Mouse (Mus musculus): Measurements from ENCODE around the gene Usp37.
"Not testable (repeated sequence)": the region's sequence is repeated elsewhere in the genome, so short reads cannot be mapped to it uniquely, and the experiment has no call there.

The Usp37 gene

DNA sequence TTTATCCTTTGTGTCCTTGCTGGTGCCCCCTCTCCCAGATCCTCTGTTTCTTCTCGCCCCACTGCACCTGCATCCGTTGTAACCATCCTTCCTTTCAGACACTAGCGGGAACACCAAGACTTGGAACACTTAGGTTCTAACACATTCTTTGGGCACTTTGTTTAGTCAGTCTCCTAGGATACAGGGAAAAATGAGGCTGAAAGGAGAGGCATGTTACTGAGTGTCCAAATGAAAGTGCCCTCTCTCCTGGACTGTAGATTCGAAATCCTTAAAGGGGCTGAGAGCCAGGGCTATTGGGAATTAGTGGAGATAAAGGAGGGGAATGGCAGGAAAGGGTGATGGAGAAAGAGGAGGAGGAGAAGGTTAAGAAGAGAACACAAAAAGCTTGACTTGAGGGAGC lies at the start of gene Usp37:
Gene Usp37 (minus strand): TSS at position 101 of the 400 bp plus-strand sequence.
- DNase-seq (ENCODE audit: low spot score in 2 of 2) = no peak

DNA sequence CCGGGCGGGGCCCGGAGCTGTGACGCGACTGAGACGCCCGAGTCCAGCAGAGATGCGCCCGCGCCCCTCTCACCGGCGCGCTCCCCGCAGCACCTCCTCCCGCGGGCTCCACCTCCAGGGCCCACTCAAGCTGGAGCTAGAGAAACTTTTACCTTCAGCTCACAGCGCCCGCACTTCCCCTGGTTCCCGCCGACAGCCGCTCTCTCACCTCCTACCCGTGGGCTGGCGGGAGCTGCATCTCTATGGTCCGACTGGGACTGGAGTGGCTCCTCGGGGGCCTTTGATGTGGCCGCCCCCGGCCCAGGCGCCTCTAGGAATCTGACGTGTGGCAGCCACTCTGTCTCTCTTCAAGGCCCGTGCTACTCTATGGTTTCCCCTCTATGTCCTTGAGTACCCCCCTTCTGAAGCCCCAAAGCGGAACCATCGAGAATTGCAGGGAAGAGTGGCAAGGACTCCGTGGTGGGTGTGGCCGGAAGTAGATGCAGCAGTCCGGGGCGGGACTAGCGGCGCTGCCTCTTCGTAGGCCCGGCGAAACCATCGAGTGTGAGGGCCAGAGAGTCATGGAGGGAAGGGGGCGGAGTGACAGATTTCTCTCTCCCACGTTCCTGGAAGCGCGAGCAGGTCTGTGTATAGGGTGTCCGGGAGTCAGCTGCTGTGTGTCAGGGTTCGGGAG lies 43.8 kb upstream of the Usp37 start, which contains the start of the genes Zfp142 and Bcs1l:
Gene Zfp142 (minus strand): TSS at position 474 of the 673 bp plus-strand sequence.
Gene Bcs1l (plus strand): TSS at position 517 of the 673 bp plus-strand sequence.
- peak; percentile 98 for DNase-seq (ENCODE audit: low spot score in 2 of 2)

DNA sequence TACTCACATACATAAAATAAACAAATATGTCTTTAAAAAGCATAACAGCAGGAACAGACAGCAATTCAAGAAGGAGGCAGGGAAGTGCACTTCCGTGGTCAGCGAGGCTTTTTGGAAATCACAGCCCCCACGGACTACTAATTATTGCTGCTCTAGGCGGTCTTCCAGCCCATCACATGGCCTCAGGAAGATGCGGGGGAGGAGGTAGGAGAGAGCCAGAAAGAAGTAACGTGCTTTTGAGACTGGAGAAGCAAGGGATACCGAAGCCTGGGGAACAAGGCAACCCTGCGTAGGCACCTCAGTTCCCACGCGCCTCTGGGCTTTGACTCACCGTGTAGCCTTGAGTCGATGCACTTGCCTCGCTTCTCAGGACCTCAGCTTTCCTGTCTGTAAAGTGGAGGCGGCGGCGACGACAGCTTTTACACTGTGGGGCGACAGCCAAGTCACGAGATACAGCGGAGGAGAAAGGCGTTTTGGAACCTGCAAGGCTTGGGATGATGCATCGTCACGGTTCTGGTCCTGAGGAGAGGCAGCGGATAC lies 43.2 kb upstream of the Usp37 start:
- DNase-seq (ENCODE audit: low spot score in 2 of 2) = no peak

DNA sequence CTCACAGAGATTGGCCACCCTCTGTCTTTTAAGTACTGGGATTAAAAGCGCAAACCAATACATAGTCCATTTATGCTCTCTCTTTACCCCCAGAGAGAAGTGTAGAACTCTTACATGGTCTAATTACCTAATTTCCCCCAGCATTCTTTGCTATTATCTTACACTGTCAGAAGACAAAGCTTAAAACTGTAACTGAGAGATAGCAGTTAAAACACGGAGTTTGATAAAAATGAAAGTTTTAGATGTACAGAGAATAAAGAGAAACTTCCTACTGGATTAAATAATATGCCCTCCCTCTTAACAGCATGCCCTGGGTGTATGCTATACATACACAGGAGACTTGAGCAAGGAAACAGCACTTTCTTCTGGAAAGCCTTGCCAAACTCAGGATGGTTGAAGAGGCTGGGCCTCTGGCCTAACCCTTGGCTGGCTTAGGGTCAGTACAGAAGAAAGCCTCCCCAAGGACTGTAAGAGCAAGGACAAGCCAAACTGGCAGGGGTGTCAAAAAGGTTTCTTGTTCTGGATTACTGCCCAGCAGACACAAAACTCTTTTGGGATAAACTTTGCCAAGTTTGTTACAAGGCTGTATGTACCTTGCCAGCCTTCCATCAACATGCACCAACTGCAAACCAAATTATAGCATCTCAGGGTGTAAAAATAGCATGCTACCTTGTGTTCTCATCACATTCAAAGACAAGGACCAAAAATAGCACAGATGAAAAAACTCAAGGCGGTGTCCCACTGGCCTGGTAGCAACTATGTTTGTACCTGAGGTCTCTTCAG lies 40.7 kb upstream of the Usp37 start:
- DNase-seq (ENCODE audit: low spot score in 2 of 2) = no peak

DNA sequence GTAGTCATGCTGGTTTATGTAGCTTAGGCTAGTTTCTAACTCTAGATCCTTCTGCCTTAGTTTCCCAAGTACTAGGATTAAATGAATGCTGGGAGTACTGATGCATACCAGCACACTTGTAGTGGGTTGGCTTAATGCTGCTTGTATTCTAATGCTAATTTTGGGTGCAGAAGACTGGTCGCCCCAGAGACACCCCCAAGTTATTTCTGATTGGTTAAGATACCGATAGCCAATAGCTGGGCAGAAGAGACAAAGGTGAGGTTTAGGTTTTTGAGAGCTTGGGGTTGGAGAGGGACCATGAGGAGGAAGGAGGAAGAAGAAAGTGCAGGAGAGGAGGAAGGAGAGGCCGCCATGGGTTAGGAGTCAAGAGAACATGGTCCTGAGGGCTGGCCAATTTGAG lies 38.5 kb upstream of the Usp37 start:
- no peak for DNase-seq (ENCODE audit: low spot score in 2 of 2)

DNA sequence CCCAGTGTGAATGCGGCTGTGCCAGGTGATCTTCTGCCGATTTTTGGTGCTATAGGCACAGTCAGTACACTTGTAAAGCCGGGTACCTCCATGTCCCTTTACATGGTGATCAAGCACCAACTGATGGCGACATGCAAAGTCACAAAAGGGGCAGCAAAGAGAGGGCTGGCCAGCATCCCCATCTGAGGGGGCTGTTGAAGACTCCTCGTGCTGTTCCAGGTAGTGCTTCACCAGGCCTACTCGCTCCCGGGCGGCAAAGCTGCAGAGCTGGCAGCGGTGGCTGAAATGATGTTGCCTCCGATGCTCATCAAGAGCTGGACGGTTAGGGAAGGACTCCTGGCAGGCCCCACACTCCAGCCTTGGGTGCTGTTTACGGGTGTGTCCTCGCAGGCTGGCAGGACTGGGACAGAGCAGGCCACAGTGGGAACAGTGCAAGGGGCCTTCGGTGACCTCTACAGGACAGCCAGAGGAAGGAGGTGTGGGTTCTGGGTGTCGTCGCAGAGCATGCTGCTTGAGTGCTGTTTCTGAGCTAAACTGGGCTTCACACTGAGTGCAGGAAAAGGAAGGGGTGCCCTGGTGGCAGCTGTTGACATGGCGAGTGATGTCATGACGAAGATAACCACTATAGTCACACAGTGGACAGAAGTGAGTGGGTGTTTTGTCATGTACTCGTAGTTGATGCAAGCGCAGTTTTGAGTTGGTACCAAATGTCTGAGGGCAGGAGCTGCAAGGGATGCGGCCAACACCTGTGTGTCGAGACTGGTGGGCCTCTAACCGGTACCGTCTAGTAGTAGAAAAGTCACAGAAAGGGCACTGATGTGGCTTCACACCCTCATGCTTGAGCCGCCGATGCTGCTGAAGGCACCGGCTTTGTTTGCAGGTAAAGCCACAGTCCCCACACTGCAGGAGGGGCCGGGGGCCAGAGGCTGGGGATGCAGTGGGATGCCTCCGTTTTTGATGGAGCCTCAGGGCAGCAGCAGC lies 25.9 kb upstream of the Usp37 start:
- no peak for DNase-seq (ENCODE audit: low spot score in 2 of 2)

DNA sequence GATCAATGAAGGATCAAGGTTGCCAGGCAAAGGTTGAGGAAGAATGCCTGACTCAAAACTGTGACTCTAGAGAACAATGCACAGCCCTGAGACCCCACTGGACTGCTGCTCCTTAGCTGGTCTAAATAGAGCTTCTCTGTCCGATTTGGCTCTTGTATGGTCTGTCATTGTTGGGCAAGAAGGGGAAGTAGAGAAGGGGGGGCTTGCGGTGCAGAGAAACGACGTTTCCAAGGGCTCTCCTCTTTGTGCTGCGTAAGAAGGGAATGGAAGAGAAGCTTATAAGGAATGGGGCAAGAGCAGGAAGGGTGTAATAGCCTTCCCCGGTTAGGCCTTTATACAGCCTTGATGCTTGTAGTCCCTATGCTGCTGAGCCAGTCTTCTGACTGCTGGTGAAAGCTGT lies 21.8 kb upstream of the Usp37 start:
- DNase-seq (ENCODE audit: low spot score in 2 of 2) = no peak

DNA sequence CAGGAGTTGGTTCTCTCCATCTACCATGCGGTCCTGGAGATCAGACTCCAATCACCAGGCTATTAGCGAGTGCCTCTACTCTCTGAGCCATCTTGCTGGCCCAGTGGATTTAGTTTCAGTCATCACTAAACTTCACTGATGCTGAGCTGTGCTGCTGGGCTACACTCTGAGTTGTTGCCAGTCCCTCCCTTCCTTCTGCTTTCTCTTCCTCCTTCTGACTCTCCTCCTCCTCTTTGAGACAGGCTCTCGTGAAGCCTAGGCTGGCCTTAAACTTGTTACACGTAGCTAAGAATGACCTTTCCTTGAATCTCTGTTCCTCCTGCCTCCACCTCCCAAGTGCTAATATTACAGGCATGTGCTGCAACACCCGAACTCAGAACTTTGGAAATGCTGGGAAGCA lies 15.0 kb upstream of the Usp37 start:
- DNase-seq (ENCODE audit: low spot score in 2 of 2) = no peak

DNA sequence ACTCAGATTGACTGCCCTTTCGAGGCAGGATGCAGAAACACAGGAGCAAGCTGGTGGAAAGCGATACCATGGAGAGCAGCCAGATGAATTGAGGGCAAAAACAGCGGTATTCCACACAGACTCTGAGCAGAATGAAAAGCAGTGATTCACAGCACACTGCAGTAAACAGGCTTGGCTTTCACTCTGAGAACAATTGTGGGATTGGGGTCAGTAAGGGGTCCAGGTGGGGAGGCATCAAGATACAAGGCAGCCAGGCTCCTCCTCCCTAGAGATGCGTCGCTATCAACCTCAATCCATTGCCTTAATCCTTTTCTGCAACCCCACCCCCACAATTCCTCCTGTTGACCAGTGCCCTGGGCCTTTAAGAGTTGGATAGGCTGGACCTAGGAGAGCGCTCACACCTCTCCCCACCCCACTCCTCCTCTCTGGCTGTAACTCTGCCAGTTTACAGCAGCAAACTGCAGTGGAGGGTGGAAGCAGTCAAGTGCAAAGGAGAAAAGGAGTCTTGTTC lies 1.6 kb downstream of the Usp37 start, which contains the start of gene Plcd4:
Gene Plcd4 (plus strand): TSS at position 438 of the 511 bp plus-strand sequence.
- no peak for DNase-seq (ENCODE audit: low spot score in 2 of 2)

DNA sequence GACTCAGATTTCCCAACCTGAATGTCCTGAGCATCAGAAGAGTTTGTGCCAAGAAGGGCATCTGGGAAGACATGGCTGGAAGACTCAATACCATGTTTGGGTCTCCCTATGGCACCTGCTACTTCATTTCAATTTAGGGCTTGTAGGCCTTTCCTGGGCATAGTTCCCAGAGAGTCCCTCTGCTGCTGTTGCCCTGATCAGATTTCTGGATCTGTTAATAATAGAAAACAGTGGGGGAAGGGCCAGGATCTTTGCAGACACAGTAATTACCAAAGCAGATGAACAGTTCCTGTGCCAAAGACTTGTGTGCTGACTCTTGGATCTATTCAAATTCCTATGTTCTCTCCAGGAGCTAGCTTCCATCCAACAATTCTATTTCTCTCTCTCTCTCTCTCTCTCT lies 5.4 kb downstream of the Usp37 start:
- DNase-seq (ENCODE audit: low spot score in 2 of 2) = no peak

DNA sequence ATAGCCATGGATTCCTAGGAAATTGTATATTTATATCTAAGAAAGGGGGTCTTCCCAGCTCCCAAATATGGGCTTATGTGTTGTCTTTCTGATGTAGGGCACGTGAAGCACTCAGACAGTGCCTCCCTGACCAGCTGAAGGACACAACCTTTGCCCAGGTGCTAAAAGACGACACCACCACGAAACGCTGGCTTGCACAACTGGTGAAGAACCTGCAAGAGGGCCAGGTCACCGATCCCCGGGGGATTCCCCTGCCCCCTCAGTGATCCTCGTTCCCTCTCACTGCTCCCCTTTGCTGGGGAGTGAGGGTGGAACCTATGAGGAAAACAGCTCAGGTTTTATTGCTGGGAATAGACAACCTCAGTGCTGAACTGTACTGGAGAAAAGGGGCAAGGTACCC lies 15.5 kb downstream of the Usp37 start:
- DNase-seq (ENCODE audit: low spot score in 2 of 2) = no peak

DNA sequence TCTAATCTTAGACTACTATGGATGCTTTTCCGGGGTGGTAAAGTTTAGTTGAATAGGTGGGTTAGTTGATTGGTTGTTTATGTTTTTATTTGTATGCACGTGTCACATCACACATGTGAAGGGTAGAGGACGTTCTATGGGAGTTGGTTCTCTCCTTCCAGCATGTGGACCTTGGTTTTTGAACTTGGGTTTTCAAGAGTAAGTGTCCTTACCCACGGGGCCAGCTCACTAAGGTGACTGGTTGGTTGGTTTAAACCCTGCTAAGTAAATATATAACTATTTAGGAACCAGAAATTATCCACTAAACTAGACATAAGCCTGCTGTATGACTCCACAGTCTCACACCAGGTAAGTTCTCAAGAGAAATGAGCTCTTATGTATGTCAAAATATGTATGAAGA lies 19.3 kb downstream of the Usp37 start:
- DNase-seq (ENCODE audit: low spot score in 2 of 2) = no peak

DNA sequence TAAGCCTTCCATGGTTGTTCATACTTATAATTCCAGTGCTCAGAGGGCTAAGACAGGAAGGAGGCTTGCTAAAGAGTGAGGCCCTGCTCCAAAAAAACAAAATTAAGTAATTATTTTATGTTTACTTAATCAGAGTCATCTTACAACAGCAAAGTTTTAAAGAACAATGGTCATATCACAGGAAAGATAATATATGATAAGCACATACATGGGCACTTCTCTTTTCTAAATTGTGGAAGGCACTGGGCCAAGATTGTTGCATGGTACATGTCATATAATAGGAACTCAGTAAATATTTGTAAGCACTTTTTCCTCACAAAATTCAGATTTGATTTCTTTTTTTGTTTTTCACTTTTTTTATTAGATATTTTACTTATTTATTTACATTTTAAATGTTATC lies 24.2 kb downstream of the Usp37 start:
- DNase-seq (ENCODE audit: low spot score in 2 of 2) = no peak

DNA sequence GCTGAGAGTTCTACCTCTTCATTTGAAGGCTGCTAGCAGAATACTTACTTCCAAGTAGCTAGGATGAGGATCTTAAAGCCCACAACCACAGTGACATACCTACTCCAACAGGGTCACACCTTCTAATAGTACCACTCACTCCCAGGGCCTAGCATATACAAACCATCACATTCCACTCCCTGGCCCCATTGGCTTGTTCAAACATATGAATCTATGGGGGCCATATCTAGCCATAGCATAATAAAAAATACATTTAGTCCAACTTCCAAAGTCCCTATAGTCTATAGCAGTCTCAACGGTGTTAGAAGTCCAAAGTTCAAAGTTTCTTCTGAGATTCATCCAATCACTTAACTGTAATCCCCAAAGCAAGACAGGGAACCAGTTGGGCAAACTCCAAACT lies 31.1 kb downstream of the Usp37 start:
- DNase-seq (ENCODE audit: low spot score in 2 of 2) = not testable (repeated sequence)

DNA sequence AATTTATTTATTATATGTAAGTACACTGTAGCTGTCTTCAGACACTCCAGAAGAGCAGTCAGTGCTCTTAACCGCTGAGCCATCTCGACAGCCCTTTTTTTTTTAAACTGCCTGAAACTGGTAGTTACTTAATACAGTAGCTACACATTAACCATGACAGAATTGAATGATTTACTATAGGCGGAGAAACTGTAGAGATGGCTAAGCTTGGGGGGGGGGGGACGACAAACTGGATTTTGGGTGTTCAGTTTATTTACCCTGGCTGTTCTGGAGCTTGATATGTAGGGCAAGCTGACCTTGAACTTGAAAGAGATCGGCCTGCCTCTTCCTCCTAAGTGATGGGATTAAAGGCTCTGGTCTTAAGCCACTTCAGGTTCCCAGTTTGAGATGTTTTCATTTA lies 32.8 kb downstream of the Usp37 start:
- DNase-seq (ENCODE audit: low spot score in 2 of 2) = no peak

DNA sequence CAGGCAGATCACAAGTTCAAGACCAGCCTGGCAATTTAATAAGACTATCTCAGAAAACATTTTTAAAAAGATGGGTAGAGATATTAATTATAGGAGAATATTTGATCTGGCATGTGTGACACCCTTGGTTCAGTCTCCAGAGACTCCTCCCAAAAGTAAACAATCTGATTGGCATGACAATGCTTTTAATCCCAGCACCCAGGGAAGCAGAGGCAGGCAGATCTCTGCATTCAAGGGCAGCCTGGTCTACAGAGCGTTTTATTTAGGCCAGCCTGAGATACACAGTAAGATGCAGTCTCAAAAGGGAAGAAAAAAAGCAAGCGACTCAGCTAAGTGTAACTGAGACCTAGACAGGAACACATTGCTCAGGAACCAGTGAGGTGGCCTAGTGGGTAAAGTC lies 36.3 kb downstream of the Usp37 start:
- DNase-seq (ENCODE audit: low spot score in 2 of 2) = no peak

DNA sequence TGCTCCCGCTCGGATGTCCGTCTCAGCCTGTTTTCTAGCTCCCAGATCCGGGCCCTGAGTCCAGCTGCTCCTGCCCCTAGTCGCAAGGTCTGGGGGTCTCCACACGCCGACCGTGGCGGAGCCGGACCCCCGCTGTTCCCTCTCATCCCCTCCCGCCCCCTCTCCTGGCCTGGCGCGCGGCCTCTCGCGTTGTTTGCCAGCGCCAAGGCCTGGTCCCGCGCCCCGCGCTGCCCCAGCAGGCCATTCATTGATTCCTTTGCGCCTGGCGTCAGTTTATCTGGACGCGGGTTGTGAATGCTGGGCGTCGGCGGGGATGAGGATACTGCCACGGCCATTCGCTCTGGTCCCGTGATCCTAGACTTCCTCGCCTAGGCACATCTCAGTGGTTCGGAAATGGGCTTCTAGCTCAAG lies 37.6 kb downstream of the Usp37 start:
- DNase-seq (ENCODE audit: low spot score in 2 of 2) = peak; percentile 65 to 83

DNA sequence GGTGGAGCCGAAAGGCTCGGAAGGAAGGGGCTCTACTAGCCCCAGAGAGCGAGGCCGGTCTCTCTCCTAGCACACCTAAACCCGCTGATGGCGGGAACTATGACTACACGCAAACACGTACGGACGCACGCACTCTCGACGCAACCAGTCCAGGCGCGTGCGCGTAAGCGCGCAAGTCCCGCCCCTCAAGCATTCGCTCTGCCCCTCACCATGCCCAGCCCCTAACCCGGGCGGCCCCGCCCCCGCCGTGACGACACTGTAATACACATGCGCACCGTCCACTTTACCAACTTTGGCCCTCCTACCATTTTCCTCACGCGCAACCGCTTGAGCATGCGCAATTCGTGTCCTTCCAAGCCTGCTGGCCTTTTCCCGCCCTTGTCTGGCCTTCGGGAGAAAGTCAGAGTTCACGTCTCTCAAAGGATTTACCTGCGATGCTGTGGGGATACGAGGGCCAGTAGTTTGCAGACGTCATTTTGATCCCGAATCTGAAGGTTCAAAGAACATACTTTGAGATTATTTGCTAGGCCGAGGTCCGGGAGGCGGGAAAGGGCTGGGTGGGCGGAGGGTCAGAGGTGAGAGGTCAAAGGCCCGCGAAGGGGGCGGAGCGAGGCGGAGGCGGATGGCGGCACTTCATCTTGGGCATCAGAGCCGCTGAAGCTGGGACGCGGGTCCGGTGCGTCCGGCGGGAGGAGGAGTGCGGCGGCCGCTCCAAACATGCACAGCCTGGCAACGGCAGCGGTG lies 38.2 kb downstream of the Usp37 start, which contains the start of gene Cnot9:
Gene Cnot9 (plus strand): TSS at position 338 of the 744 bp plus-strand sequence.
- peak; percentile 100 for DNase-seq (ENCODE audit: low spot score in 2 of 2)

DNA sequence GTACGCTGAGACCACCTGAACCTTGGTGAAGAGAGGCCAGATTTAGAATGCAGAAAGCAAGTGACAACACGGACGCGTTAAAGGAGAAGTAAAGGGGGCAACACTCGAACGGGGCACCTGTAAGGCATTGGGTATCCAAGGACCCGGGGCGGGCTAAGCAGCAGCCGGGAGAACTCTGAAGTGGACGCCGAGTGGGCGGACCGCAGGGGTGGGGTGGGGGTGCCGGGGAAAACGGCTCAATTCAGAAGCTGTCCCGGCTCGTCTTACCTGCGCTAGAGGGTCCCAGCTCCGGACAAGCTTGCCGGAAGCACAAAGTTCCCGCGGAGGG lies 38.7 kb downstream of the Usp37 start:
- no peak for DNase-seq (ENCODE audit: low spot score in 2 of 2)

DNA sequence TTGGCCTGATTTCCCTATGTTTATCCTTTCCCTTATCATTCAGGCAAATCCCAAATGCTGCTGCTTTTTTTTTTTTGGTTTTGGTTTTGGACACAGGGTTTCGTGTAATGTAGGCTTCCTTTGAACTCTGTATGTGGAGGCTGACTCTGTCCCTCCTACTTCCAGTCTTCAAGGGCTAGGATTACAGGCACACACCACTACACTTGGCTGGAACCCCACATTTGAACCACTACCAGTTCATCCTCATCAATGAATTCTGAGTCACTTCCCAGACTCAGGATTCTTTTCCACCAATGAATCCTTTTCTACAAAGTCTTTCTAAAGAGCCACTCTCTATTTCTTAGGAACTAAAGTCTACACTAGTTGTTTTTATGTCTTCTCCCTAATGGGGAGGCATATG lies 43.0 kb downstream of the Usp37 start:
- DNase-seq (ENCODE audit: low spot score in 2 of 2) = no peak

DNA sequence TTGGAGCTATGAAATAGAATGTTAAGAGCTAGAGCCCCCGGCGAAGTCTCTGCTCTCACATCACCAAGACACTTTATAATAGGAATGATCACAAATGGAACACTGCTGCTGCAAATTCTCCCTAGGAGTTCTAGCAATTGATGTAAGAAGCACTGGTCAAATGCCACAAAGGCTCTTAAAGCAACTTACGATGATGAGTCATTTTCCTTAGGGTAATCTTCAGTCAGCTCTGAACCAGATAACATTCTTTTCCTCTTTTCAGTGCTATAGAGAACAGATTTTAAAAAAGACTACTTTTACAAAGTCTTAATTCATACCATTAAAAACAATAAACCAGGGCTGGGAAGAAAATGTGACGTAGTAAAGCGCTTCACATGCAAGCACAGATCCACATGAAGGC lies 58.3 kb downstream of the Usp37 start:
- DNase-seq (ENCODE audit: low spot score in 2 of 2) = no peak

All from spleen, postnatal 4 days (tissue).